Mouse (Mus musculus) ES-Bruce4 (cell line): Measurements from ENCODE around the gene Gm17720. TPM values are rescaled to one million over a fixed set of nuclear protein-coding genes. Genes with fewer than 3 reads are reported as not detected.

ENCODE experiments used
- H3K27ac ChIP-seq: 2 replicates; pipeline ENCODE4 v1.5.1; 2012; ENCODE audit warnings: low read length, inconsistent platforms; ENCODE audit not compliant: insufficient read depth
- H3K27me3 ChIP-seq: 2 replicates; pipeline ENCODE4 v1.6.1; 2012; ENCODE audit warnings: mild to moderate bottlenecking, low read length, inconsistent platforms; ENCODE audit not compliant: control insufficient read depth, poor library complexity, insufficient read depth, severe bottlenecking
- H3K36me3 ChIP-seq: 2 replicates; pipeline ENCODE4 v1.6.1; 2012; ENCODE audit warnings: inconsistent platforms, mild to moderate bottlenecking, low read length, moderate library complexity; ENCODE audit not compliant: control insufficient read depth, poor library complexity, insufficient read depth, severe bottlenecking
- H3K4me1 ChIP-seq: one replicate; pipeline ENCODE4 v1.8.1; 2011; ENCODE audit warnings: low read length; ENCODE audit not compliant: control insufficient read depth, insufficient read depth
- H3K4me3 ChIP-seq: 2 replicates; pipeline ENCODE4 v1.5.1; 2011; ENCODE audit warnings: low read depth, mild to moderate bottlenecking, low read length
- H3K9ac ChIP-seq: 2 replicates; pipeline ENCODE4 v1.6.1; 2012; ENCODE audit warnings: low read depth, mild to moderate bottlenecking, inconsistent platforms; ENCODE audit not compliant: poor library complexity, severe bottlenecking
- H3K9me3 ChIP-seq: replicated peaks from 2 replicates; pipeline ENCODE4 v1.6.1; 2012; ENCODE audit warnings: mild to moderate bottlenecking, low read length, inconsistent platforms; ENCODE audit not compliant: control insufficient read depth, poor library complexity, insufficient read depth, severe bottlenecking
- CTCF ChIP-seq: IDR thresholded peaks from one replicate; pipeline ENCODE4 v1.8.1; 2011; ENCODE audit warnings: low read depth, low read length
- EP300 ChIP-seq: IDR thresholded peaks from 2 replicates; pipeline ENCODE4 v1.6.1; 2011; ENCODE audit warnings: low read depth, low read length; ENCODE audit not compliant: insufficient read depth
- POLR2A ChIP-seq: IDR thresholded peaks from one replicate; pipeline ENCODE4 v1.8.1; 2011; ENCODE audit warnings: low read length; ENCODE audit not compliant: insufficient read depth
- polyA plus RNA-seq: library from polyadenylated mRNA; stranded (reverse); fragments of >200 nt; gene quantifications from 2 replicates; pipeline ENCODE4 v1.2.4, GENCODE M21; 2011; ENCODE audit warnings: low read depth; ENCODE audit not compliant: missing spikeins, insufficient read depth, insufficient read length

The Gm17720 gene
- polyA plus RNA-seq, 1 experiment: not detected

- Histone ChIP-seq H3K4me3 (no peak overlapping the region), H3K27ac (no peak overlapping the region), H3K9ac (no peak overlapping the region), H3K4me1 (no peaks in the 10 kb centered on the region), H3K9me3 (no peaks in the 10 kb centered on the region), H3K27me3 (no peaks in the 10 kb centered on the region), H3K36me3 (no peaks in the 10 kb centered on the region)
- TF ChIP-seq POLR2A (no peak), EP300 (no peak), CTCF (peak; percentile 91)
These were observed 28.0 kb upstream of the Gm17720 start for GRCm38 (mm10) chr8:110130537-110130936.

DNA sequence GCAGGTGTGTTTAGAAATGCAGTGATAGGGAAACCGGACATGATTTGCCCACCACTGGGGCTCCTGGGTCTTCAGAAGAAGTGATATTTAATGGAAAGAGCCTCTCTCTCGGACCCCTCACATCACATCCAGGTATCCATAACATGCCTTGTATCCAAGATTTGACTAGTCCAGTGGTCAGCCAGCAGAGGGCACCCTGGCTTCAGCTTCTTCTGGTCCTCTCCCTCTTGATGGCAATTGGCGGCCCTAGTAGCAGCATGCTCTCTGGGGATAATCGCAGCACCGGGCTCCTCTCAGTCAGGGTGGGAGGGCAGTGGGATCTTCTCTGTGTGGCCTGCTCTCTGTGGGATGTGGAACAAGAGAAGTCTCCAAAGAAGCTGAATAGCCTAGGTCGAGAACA, 17.2 kb upstream of the Gm17720 start:
- no peaks in the 10 kb centered on the region for H3K9me3 ChIP-seq
- H3K27me3 ChIP-seq: no peaks in the 10 kb centered on the region
- no peak for TF ChIP-seq POLR2A
- peak; percentile 76 for TF ChIP-seq CTCF
- H3K36me3 ChIP-seq: no peaks in the 10 kb centered on the region
- H3K4me1 ChIP-seq: no peaks in the 10 kb centered on the region
- H3K4me3 ChIP-seq: no peak overlapping the region
- H3K9ac ChIP-seq: no peak overlapping the region
- H3K27ac ChIP-seq: no peak overlapping the region

GRCm38 (mm10) chr8:110101676-110102075, 877 bp downstream of the Gm17720 start:
- TF ChIP-seq EP300: no peak
- no peak for TF ChIP-seq CTCF
- TF ChIP-seq POLR2A: no peak
- Histone ChIP-seq H3K9me3 (no peaks in the 10 kb centered on the region), H3K4me3 (no peak overlapping the region), H3K36me3 (no peaks in the 10 kb centered on the region), H3K4me1 (no peaks in the 10 kb centered on the region), H3K27me3 (no peaks in the 10 kb centered on the region), H3K27ac (no peak overlapping the region), H3K9ac (no peak overlapping the region)

GRCm38 (mm10) chr8:110100907-110101306, 1.6 kb downstream of the Gm17720 start, which contains the start of gene Gm21964:
Gene Gm21964, plus strand, starts transcription at chr8:110101207.
- Histone ChIP-seq H3K9ac (no peak within 1 kb of the TSS), H3K27ac (no peak within 1 kb of the TSS), H3K4me1 (no peaks in the 10 kb centered on the region), H3K27me3 (no peaks in the 10 kb centered on the region), H3K36me3 (no peaks in the 10 kb centered on the region), H3K4me3 (no peak within 1 kb of the TSS), H3K9me3 (no peaks in the 10 kb centered on the region)
- TF ChIP-seq CTCF: no peak
- no peak for TF ChIP-seq POLR2A
- no peak for TF ChIP-seq EP300

GRCm38 (mm10) chr8:110091869-110092268, 10.7 kb downstream of the Gm17720 start:
- TF ChIP-seq CTCF: no peak
- TF ChIP-seq POLR2A: no peak
- no peak for TF ChIP-seq EP300

DNA sequence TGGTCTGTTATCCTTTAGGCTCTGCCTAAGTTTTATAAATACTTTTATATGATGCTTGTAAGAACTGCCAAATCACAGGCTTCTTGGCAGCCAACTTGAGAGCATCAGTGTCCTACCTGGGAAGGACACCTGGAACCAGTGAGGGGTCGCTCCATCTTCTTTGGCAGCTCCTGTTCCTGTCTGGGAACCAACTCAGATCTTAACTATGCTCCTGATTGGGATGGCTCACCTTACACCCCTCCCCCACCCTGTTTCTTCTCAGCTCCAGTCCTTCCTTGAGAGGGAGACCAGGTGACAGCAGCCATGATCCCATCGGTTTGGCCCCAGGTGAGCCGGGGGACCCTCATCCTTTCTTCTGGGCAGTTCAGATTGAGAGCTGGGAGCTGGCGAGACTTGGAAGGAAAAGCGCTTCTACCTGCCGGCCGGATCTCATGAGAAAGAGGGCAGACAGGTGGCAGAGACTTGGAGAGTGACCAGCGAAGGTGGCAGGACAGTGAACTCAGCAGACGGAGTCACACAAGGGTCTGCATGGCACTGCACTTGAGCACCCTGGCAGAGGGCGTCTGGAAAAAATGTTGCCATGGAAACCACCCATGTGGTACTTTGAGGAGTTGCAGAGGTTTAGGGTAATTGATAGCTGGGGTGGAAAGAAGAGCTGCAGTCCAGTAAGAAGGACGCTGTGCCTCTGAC, 20.0 kb downstream of the Gm17720 start:
- Histone ChIP-seq H3K36me3 (0 out of 2 replicates have a peak, but pooled peaks cover 3% of the 10 kb centered on the region), H3K4me1 (no peaks in the 10 kb centered on the region), H3K27ac (no peak overlapping the region), H3K4me3 (no peak overlapping the region), H3K27me3 (no peaks in the 10 kb centered on the region), H3K9ac (no peak overlapping the region), H3K9me3 (no peaks in the 10 kb centered on the region)
- TF ChIP-seq CTCF (no peak), POLR2A (no peak), EP300 (no peak)

More at GRCm38 (mm10) chr8:110091869-110092268, 10.7 kb downstream of the Gm17720 start:
- Histone ChIP-seq H3K36me3 (peaks cover 10% of the 10 kb centered on the region), H3K9ac (no peak overlapping the region), H3K27me3 (no peaks in the 10 kb centered on the region), H3K27ac (no peak overlapping the region), H3K9me3 (peaks cover 12% of the 10 kb centered on the region), H3K4me3 (no peak overlapping the region), H3K4me1 (no peaks in the 10 kb centered on the region)
